Mouse (Mus musculus): ENCODE measurements around the gene Smpd4. TPM values are rescaled to one million over a fixed set of nuclear protein-coding genes. Genes with fewer than 3 reads are reported as not detected.

Smpd4 gene
- polyA plus RNA-seq (2012; rRNA removed), result 39.0 and 43.5 TPM in 2 replicates

DNA sequence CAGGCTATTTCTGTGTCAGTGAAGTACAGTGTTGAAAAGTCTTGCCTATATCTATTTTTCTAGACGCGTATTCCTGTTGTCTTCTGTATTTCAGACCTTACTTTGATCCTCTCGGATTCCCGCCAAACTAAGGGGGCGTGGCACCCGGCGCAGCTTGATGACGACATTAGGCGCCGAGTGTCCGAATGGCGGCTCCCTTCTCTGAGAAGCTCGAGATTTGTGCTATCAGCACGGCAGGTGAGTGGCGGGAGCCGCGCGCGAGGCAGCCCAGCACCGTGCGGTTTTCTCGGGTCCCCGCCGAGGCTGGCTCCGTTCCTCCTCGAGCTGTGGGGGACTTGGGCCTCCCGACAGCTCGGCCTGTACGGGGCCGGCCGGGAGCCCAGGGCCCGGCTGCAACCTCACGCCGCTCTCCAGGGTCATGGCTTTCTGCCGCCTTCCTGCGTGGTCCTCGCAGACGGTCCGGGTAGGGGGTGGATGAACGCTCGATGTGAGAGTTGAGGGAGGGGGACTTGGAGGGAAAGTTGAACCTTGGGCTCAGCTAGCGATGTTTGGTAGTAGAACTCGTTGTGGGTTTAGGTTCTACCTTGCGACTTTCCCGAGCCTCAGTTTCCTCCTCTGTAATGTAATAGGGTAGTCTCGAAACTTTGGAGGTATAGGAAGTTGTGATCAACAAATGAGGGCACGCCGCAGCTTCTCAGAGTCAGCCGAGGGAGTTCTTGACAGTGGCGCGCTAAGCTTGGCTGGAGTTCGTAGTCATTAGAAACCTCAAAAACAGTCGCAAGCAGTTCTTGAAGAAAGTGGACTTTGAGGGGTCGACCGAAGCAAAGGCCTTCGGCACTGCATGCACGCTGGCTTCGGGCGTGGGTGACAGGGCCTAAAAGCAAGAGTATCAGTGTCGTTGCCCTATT lies at the start of gene Smpd4:
Gene Smpd4 (plus strand): TSS at position 157 of the 908 bp plus-strand sequence.

DNA sequence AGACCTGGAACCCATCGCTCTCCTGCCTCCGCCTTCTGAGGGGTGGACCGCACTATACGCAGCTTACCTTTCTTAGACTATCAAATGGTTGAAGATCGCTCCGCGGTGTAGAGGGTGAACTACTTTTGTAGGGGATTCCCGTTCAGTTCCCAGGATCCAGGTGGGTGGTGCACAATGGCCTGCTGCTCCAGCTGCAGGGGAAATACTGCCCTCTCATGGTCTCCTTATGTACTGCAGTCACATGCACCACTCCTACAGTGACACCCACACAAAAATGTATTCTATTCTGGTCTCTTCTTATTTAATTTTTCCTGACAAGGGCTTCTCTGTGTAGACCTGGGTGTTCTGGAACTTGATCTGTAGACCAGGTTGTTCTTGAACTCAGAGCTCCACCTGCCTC lies 36.1 kb upstream of the Smpd4 start, which contains the start of gene Slc7a4:
Gene Slc7a4 (minus strand): TSS at position 151 of the 400 bp plus-strand sequence.

DNA sequence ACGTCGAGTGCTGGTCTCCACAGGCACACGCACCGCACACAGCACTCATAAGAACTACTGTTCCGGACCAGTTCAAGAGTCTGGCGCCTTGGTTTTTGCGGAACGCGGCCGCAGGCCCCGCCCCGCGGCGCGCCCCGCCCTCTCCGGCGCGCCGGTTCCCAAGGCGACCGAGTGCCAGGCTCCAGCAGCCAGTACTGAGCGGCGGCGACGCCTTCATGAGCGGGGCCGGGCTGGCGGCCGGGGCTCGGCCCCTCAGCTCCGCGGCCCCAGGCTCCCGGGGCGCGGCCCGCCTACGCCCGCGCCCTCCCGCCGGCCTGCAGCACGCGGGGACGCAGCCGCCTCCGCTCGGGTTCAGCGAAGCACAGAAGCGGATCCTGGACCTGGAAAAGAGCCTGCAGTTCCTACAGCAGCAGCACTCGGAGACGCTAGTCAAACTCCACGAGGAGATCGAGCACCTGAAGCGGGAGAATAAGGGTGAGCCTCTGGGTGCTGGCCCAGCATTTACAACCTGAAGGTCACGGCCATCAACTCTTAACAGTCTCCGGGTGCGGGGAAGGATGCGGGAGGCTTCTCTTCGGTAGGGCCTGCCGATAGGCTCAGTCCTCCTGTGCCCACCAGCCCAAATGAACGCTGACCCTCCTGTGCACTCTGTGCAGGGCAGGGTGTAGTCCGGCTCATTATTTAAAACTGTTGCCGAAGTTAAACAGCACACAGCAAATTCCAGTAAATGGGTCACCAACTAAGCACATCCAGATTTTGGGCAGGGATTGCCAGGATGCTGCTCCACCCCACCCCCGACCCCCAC lies 27.4 kb downstream of the Smpd4 start, which contains the start of gene Ccdc74a:
Gene Ccdc74a (plus strand): TSS at position 161 of the 805 bp plus-strand sequence.

Other genes starting within 250 kb of the Smpd4 start
- gene Snap29, start 213.4 kb upstream of the Smpd4 start, polyA plus RNA-seq (2012; rRNA removed), result 4.3 and 4.5 TPM in 2 replicates
- 37.9 and 39.7 TPM in 2 replicates for gene Pi4ka, start 213.0 kb upstream of the Smpd4 start, polyA plus RNA-seq (2012; rRNA removed)
- gene Crkl, start 167.4 kb upstream of the Smpd4 start, polyA plus RNA-seq (2012; rRNA removed), result 40.0 and 48.0 TPM in 2 replicates
- 1.3 and 1.5 TPM in 2 replicates for gene Aifm3, start 129.7 kb upstream of the Smpd4 start, polyA plus RNA-seq (2012; rRNA removed)
- gene Lztr1, start 110.7 kb upstream of the Smpd4 start, polyA plus RNA-seq (2012; rRNA removed), result 193 and 231 TPM in 2 replicates
- 75.2 and 88.5 TPM in 2 replicates for gene Thap7, start 88.2 kb upstream of the Smpd4 start, polyA plus RNA-seq (2012; rRNA removed)
- gene Lrrc74b, start 58.1 kb upstream of the Smpd4 start, polyA plus RNA-seq (2012; rRNA removed), result 0.21 and 0.27 TPM in 2 replicates
- gene P2rx6, start 57.5 kb upstream of the Smpd4 start, polyA plus RNA-seq (2012; rRNA removed), result 2.2 and 3.0 TPM in 2 replicates
- gene Slc7a4, start 36.1 kb upstream of the Smpd4 start, polyA plus RNA-seq (2012; rRNA removed), result 42.4 and 57.8 TPM in 2 replicates
- 1.4 and 2.2 TPM in 2 replicates for gene Ccdc74a, start 27.1 kb downstream of the Smpd4 start, polyA plus RNA-seq (2012; rRNA removed)
- 133 and 153 TPM in 2 replicates for gene Med15, start 113.5 kb downstream of the Smpd4 start, polyA plus RNA-seq (2012; rRNA removed)
- gene Klhl22, start 140.3 kb downstream of the Smpd4 start, polyA plus RNA-seq (2012; rRNA removed), result 63.7 and 64.9 TPM in 2 replicates
- 60.4 and 61.4 TPM in 2 replicates for gene Scarf2, start 177.9 kb downstream of the Smpd4 start, polyA plus RNA-seq (2012; rRNA removed)
- gene B830017H08Rik, start 213.8 kb downstream of the Smpd4 start, polyA plus RNA-seq (2012; rRNA removed), result not detected in 2 replicates
- 14.2 and 14.9 TPM in 2 replicates for gene Car15, start 219.0 kb downstream of the Smpd4 start, polyA plus RNA-seq (2012; rRNA removed)

All from colon, adult 2 months (tissue).